21 mouse cellular contexts compared by ENCODE assay signal in the genomic region with DNA sequence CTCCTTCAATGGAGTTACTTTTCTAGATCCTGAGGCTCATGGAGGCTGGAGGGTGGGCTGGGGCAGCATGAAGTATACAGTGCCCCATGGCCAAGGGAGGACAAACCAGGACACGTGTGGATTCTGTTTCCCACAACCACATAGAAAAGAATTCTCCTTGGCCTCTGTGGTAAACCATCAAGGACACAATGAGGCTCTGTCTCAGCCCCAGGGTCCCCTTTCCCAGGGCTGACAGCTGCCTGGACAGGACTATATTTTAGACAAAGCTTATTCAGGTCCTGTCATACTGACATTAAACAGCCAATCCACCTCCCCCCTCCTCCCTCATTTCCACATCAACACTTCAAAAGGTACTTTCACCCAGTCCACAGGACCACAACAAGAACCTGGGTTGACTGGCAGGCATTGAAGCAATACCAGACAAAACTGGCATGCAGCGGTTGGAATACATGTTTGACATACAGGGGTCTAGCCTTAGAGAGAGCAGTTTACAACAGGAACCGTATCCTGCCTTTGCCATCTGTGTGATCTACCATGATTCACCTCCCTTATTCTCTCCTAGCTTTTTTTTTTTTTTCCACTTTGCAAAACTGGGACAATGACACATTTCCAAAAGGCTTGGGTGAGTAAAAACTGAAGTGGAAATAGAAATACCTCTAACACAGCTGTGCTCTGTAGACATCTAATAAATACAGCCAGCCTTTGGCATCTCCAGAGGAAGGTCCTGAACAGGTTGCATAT. TPM values are rescaled to one million over a fixed set of nuclear protein-coding genes. Genes with fewer than 3 reads are reported as not detected.
DNase-seq lines count a peak whose midpoint lies in the region; ATAC-seq and TF ChIP-seq lines count a peak whose summit lies in the region.
"Had no signal": no experiment of that assay in that cellular context is flagged by ENCODE, and none has a peak within 500 bp of the region (broad histone marks: within the 10 kb centered on the region; RNA-seq: fewer than 3 reads in every experiment).

No protein-coding gene starts in this region.

- no peak overlapping the region for H3K4me3 ChIP-seq in hindbrain, embryonic 15.5 days
- no peak overlapping the region for H3K4me3 ChIP-seq in hindbrain, embryonic 10.5 days
- no peak overlapping the region for H3K4me3 ChIP-seq in hindbrain, postnatal 0 days (ENCODE audit: low read length)
- H3K4me3 ChIP-seq: gastrocnemius, adult 2 months; heart, embryonic 12.5 days; kidney, embryonic 15.5 days; limb, embryonic 10.5 days; lung, embryonic 15.5 days; megakaryocyte, embryonic 14.5 days; stomach, embryonic 15.5 days had no signal

- H3K9ac ChIP-seq in hindbrain, embryonic 15.5 days: no peak overlapping the region
- no peak overlapping the region for H3K9ac ChIP-seq in hindbrain, postnatal 0 days (replicated peaks; ENCODE audit: low read length)
- H3K9ac ChIP-seq: heart, embryonic 12.5 days; kidney, embryonic 15.5 days; lung, embryonic 15.5 days; stomach, embryonic 15.5 days had no signal

- no peak for TF ChIP-seq CTCF in brain, embryonic 14.5 days (IDR thresholded peaks at IDR 0.05; ENCODE audit: borderline replicate concordance, extremely low read depth, insufficient read depth, insufficient read length)
- no peak for TF ChIP-seq CTCF in hindbrain, postnatal 0 days (IDR thresholded peaks at IDR 0.05; ENCODE audit: low read depth)

- 47% methylated on average over 3 of the region's 3 CpGs for WGBS in hindbrain, embryonic 15.5 days
- WGBS in hindbrain, embryonic 10.5 days: 69% methylated on average over 3 of the region's 3 CpGs
- 46% methylated on average over 3 of the region's 3 CpGs for WGBS in hindbrain, postnatal 0 days

- H3K27me3 ChIP-seq in hindbrain, embryonic 15.5 days: no peaks in the 10 kb centered on the region
- H3K27me3 ChIP-seq in hindbrain, embryonic 10.5 days (ENCODE audit: insufficient read depth, poor library complexity, severe bottlenecking): no peaks in the 10 kb centered on the region
- H3K27me3 ChIP-seq in hindbrain, postnatal 0 days (ENCODE audit: insufficient read depth, low read length): no peaks in the 10 kb centered on the region
- H3K27me3 ChIP-seq: heart, embryonic 12.5 days; kidney, embryonic 15.5 days; lung, embryonic 15.5 days; stomach, embryonic 15.5 days had no signal

- H3K27ac ChIP-seq in hindbrain, embryonic 15.5 days (replicated peaks): no peak overlapping the region
- H3K27ac ChIP-seq in hindbrain, embryonic 10.5 days: no peak overlapping the region
- no peak overlapping the region for H3K27ac ChIP-seq in hindbrain, postnatal 0 days
- H3K27ac ChIP-seq: gastrocnemius, adult 2 months; kidney, embryonic 15.5 days; limb, embryonic 10.5 days; lung, embryonic 15.5 days; stomach, embryonic 15.5 days had no signal

- TF ChIP-seq POLR2A in brain, embryonic 14.5 days (IDR thresholded peaks at IDR 0.05; ENCODE audit: borderline replicate concordance, extremely low read depth, insufficient read depth, insufficient read length, poor library complexity, severe bottlenecking): no peak

- no peak overlapping the region for H3K4me2 ChIP-seq in hindbrain, embryonic 15.5 days
- no peak overlapping the region for H3K4me2 ChIP-seq in hindbrain, postnatal 0 days (ENCODE audit: low read depth, low read length)
- H3K4me2 ChIP-seq: heart, embryonic 12.5 days; kidney, embryonic 15.5 days; lung, embryonic 15.5 days; stomach, embryonic 15.5 days had no signal

- no peaks in the 10 kb centered on the region for H3K9me3 ChIP-seq in hindbrain, embryonic 15.5 days
- no peaks in the 10 kb centered on the region for H3K9me3 ChIP-seq in hindbrain, embryonic 10.5 days
- H3K9me3 ChIP-seq in hindbrain, postnatal 0 days (ENCODE audit: low read length): no peaks in the 10 kb centered on the region
- H3K9me3 ChIP-seq: heart, embryonic 12.5 days; kidney, embryonic 15.5 days; limb, embryonic 10.5 days; lung, embryonic 15.5 days; stomach, embryonic 15.5 days had no signal

- DNase-seq in hindbrain, embryonic 10.5 days (ENCODE audit: low spot score): no peak
- DNase-seq in Muller cell, postnatal 12 days (ENCODE audit: inconsistent ontology term): peak; percentile 74
- peak; percentile 80 for DNase-seq in brain, embryonic 14.5 days (ENCODE audit: low read depth)
- DNase-seq in hindbrain, postnatal 0 days (ENCODE audit: low spot score): no peak
- no peak for DNase-seq in embryo, embryonic 10.5 days (ENCODE audit: low spot score)
- no peak for DNase-seq in MN1 (ENCODE audit: low spot score)
- DNase-seq: cerebellum, adult 18-20 months; embryo, embryonic 11 days; gastrocnemius, adult 2 months; thymus, postnatal 4 days had no signal

- H3K36me3 ChIP-seq in hindbrain, embryonic 15.5 days: no peaks in the 10 kb centered on the region
- no peaks in the 10 kb centered on the region for H3K36me3 ChIP-seq in hindbrain, embryonic 10.5 days
- no peaks in the 10 kb centered on the region for H3K36me3 ChIP-seq in hindbrain, postnatal 0 days (ENCODE audit: insufficient read depth, low read length)
- H3K36me3 ChIP-seq: heart, embryonic 12.5 days; kidney, embryonic 15.5 days; limb, embryonic 10.5 days; lung, embryonic 15.5 days; stomach, embryonic 15.5 days had no signal

- H3K4me1 ChIP-seq in hindbrain, embryonic 15.5 days (replicated peaks): no peaks in the 10 kb centered on the region
- peaks cover 7% of the 10 kb centered on the region; the same call in 1 of the 2 replicates for H3K4me1 ChIP-seq in hindbrain, embryonic 10.5 days (replicated peaks)
- no peaks in the 10 kb centered on the region for H3K4me1 ChIP-seq in hindbrain, postnatal 0 days (ENCODE audit: insufficient read depth, low read length)
- H3K4me1 ChIP-seq: kidney, embryonic 15.5 days; limb, embryonic 10.5 days; lung, embryonic 15.5 days; stomach, embryonic 15.5 days had no signal

- peak; percentile 46; the same call in 1 of the 2 replicates for ATAC-seq in hindbrain, embryonic 15.5 days (ENCODE audit: low FRiP score, low read depth)
- ATAC-seq in hindbrain, postnatal 0 days: peak; percentile 43
- no peak for ATAC-seq in monocyte, adult 5-6 weeks (replicated peaks; ENCODE audit: insufficient number of reproducible peaks, low FRiP score, low TSS enrichment, poor library complexity, severe bottlenecking)
- ATAC-seq: activated CD4-positive, CD25-positive, alpha-beta regulatory T cell, adult 4 months; CD4-positive, CD25-positive, alpha-beta regulatory T cell, adult 4 months had no signal

RNA-seq across cellular contexts. Expression of a gene that starts 20.0 kb away (rescaled TPM):
- 13.2 and 13.6 TPM in 2 replicates for polyA plus RNA-seq in hindbrain, embryonic 15.5 days (2015; fragmentation: Nextera tagmentation; extraction: Ambion mirVana)
- polyA plus RNA-seq in hindbrain, embryonic 10.5 days (2016; fragmentation: Nextera tagmentation; extraction: Ambion mirVana): 3.7 and 4.4 TPM in 2 replicates
- polyA plus RNA-seq in brain, embryonic 14.5 days (2012; rRNA removed): 13.3 and 16.4 TPM in 2 replicates
- total RNA-seq in hindbrain, postnatal 0 days (2014; rRNA removed): 17.6 and 20.8 TPM in 2 replicates
- 14.3 and 14.9 TPM in 2 replicates for polyA plus RNA-seq in hindbrain, postnatal 0 days (2015; fragmentation: Nextera tagmentation; extraction: Ambion mirVana)
- 2.1 to 6.1 TPM (median 5.5 TPM) in 3 replicates for total RNA-seq in monocyte, adult 5-6 weeks (2017)

RNA-seq across cellular contexts. Expression of a gene that starts 57.8 kb away (rescaled TPM):
- 1.8 and 2.1 TPM in 2 replicates for polyA plus RNA-seq in hindbrain, embryonic 15.5 days (2015; fragmentation: Nextera tagmentation; extraction: Ambion mirVana)
- 0.02 and 0.03 TPM in 2 replicates for polyA plus RNA-seq in hindbrain, embryonic 10.5 days (2016; fragmentation: Nextera tagmentation; extraction: Ambion mirVana)
- 0.61 and 1.1 TPM in 2 replicates for polyA plus RNA-seq in brain, embryonic 14.5 days (2012; rRNA removed)
- total RNA-seq in hindbrain, postnatal 0 days (2014; rRNA removed): 1.9 and 3.6 TPM in 2 replicates
- 1.7 TPM in 2 replicates for polyA plus RNA-seq in hindbrain, postnatal 0 days (2015; fragmentation: Nextera tagmentation; extraction: Ambion mirVana)
- total RNA-seq in monocyte, adult 5-6 weeks (2017): not detected in 3 replicates
- total RNA-seq: neutrophil, adult 5-6 weeks had no signal

Comparison
In these comparisons a context has a peak if more than half of its experiments do, and no peak if none do; other contexts are left out.
1. DNase-seq: peak in Muller cell, postnatal 12 days (single experiment) and brain, embryonic 14.5 days (single experiment); none in hindbrain, embryonic 10.5 days (single experiment), hindbrain, postnatal 0 days (single experiment), embryo, embryonic 10.5 days (single experiment) and MN1 (single experiment).